Mouse (Mus musculus) heart, postnatal 0 days (tissue): ENCODE results near the gene Qtrt2. TPM values are rescaled to one million over a fixed set of nuclear protein-coding genes. Genes with fewer than 3 reads are reported as not detected.

ENCODE experiments used
- ATAC-seq: fragments of 200-750 bp; cut with Nextera tagmentation; 2 replicates; pipeline ENCODE4 v1.8.0; 2017; ENCODE audit warnings: low read depth, moderate number of reproducible peaks, moderate library complexity; ENCODE audit not compliant: insufficient read depth
- DNase-seq: peaks from one replicate; pipeline ENCODE4 v3.0.0-alpha.2; 2016; ENCODE audit warnings: low spot score
- H3K27ac ChIP-seq: fragments of 300-500 bp; sonication (generic); 2 replicates; pipeline ENCODE4 v1.5.1; 2014; ENCODE audit warnings: low read depth, mild to moderate bottlenecking
- H3K27me3 ChIP-seq: fragments of 300-500 bp; sonication (generic); 2 replicates; pipeline ENCODE4 v1.6.1; 2014; ENCODE audit warnings: low read length, mixed read lengths; ENCODE audit not compliant: control insufficient read depth, insufficient read depth
- H3K36me3 ChIP-seq: fragments of 300-500 bp; sonication (generic); replicated peaks from 2 replicates; pipeline ENCODE4 v1.6.1; 2014; ENCODE audit warnings: low read length, mixed read lengths; ENCODE audit not compliant: control insufficient read depth, insufficient read depth
- H3K4me1 ChIP-seq: fragments of 300-500 bp; sonication (generic); 2 replicates; pipeline ENCODE4 v1.6.1; 2014; ENCODE audit warnings: antibody characterized with exemption; ENCODE audit not compliant: control insufficient read depth, insufficient read depth
- H3K4me2 ChIP-seq: fragments of 300-500 bp; sonication (generic); 2 replicates; pipeline ENCODE4 v1.6.1; 2014; ENCODE audit warnings: low read depth, mild to moderate bottlenecking, low read length, moderate library complexity
- H3K4me3 ChIP-seq: fragments of 300-500 bp; sonication (generic); 2 replicates; pipeline ENCODE4 v1.5.1; 2014; ENCODE audit warnings: low read depth, low read length
- H3K9ac ChIP-seq: fragments of 300-500 bp; sonication (generic); replicated peaks from 2 replicates; pipeline ENCODE4 v1.6.1; 2014; ENCODE audit warnings: low read depth, low read length, mixed read lengths
- H3K9me3 ChIP-seq: fragments of 300-500 bp; sonication (generic); replicated peaks from 2 replicates; pipeline ENCODE4 v1.6.1; 2016; ENCODE audit warnings: low read length; ENCODE audit not compliant: control insufficient read depth
- CTCF ChIP-seq: IDR thresholded peaks from 2 replicates; pipeline ENCODE4 v1.5.1; 2016; ENCODE audit warnings: antibody characterized with exemption, control low read depth, low read depth
- EP300 ChIP-seq: IDR thresholded peaks from 2 replicates; pipeline ENCODE4 v1.6.1; 2016; ENCODE audit warnings: antibody characterized with exemption, low read depth
- WGBS: fragments of 180-500 bp; shearing (Covaris S2); extraction: QIAGEN DNeasy Blood & Tissue Kit; methylation state at CpG from one replicate; pipeline ENCODE4 v1.1.7; 2014; 5-methylcytosine and 5-hydroxymethylcytosine counted together
- polyA plus RNA-seq: library from polyadenylated mRNA; unstranded; fragments of >200 nt; fragmentation: Nextera tagmentation; extraction: Ambion mirVana; gene quantifications from 2 replicates; pipeline ENCODE4 v1.2.1, GENCODE M21; 2015
- total RNA-seq: library from RNA; depleted of rRNA; stranded (reverse); fragments of >200 nt; gene quantifications from 2 replicates; pipeline ENCODE4 v1.2.3, GENCODE M21; 2014; ENCODE audit warnings: low replicate concordance; rRNA removed

Gene Qtrt2
- total and polyA plus RNA-seq, 2 experiments from 2014 or later: 9.5 to 30.0 TPM

GRCm38 (mm10) chr16:43816321-43816720 lies 110.3 kb downstream of the Qtrt2 start:
- no peak for ATAC-seq
- H3K4me2 ChIP-seq: no peak overlapping the region
- no peaks in the 10 kb centered on the region for H3K9me3 ChIP-seq
- no peaks in the 10 kb centered on the region for H3K4me1 ChIP-seq
- no peak overlapping the region for H3K27ac ChIP-seq
- no peaks in the 10 kb centered on the region for H3K36me3 ChIP-seq
- no peak for TF ChIP-seq CTCF
- TF ChIP-seq EP300: no peak
- H3K27me3 ChIP-seq: no peaks in the 10 kb centered on the region
- H3K9ac ChIP-seq: no peak overlapping the region
- no peak overlapping the region for H3K4me3 ChIP-seq
- DNase-seq: no peak
- 84% methylated on average over 4 of the region's 5 CpGs for WGBS

GRCm38 (mm10) chr16:43814644-43815043 lies 112.0 kb downstream of the Qtrt2 start:
- TF ChIP-seq EP300 (no peak), CTCF (no peak)
- Histone ChIP-seq H3K4me2 (no peak overlapping the region), H3K36me3 (no peaks in the 10 kb centered on the region), H3K4me3 (no peak overlapping the region), H3K27ac (no peak overlapping the region), H3K4me1 (no peaks in the 10 kb centered on the region), H3K9me3 (no peaks in the 10 kb centered on the region), H3K9ac (no peak overlapping the region), H3K27me3 (no peaks in the 10 kb centered on the region)
- DNase-seq: no peak
- ATAC-seq: no peak
- 57% methylated on average over 4 of the region's 4 CpGs for WGBS

Other genes with a start within 250 kb of the Qtrt2 start
- 0.46 TPM in 1 of 2 replicates, not detected in the other for gene Drd3, start 172.8 kb downstream of the Qtrt2 start, total RNA-seq
- not detected in 2 replicates for gene Drd3, start 172.8 kb downstream of the Qtrt2 start, polyA plus RNA-seq
- 0.04 TPM in 1 of 2 replicates, not detected in the other for gene Ccdc191, start 37.0 kb downstream of the Qtrt2 start, total RNA-seq
- 5.8 and 7.8 TPM in 2 replicates for gene Ccdc191, start 37.0 kb downstream of the Qtrt2 start, polyA plus RNA-seq
- gene Zdhhc23, start 53.0 kb upstream of the Qtrt2 start, total RNA-seq: 0.46 and 0.58 TPM in 2 replicates
- gene Zdhhc23, start 53.0 kb upstream of the Qtrt2 start, polyA plus RNA-seq: 0.59 and 0.72 TPM in 2 replicates
- gene Gramd1c, start 136.5 kb upstream of the Qtrt2 start, total RNA-seq: 1.0 TPM in 2 replicates
- 2.0 and 2.7 TPM in 2 replicates for gene Gramd1c, start 136.5 kb upstream of the Qtrt2 start, polyA plus RNA-seq
- 39.2 and 39.4 TPM in 2 replicates for gene Atp6v1a, start 212.9 kb upstream of the Qtrt2 start, total RNA-seq
- 22.3 TPM in 2 replicates for gene Atp6v1a, start 212.9 kb upstream of the Qtrt2 start, polyA plus RNA-seq
- gene Naa50, start 213.0 kb upstream of the Qtrt2 start, total RNA-seq: 8.5 and 19.9 TPM in 2 replicates
- 50.1 and 57.6 TPM in 2 replicates for gene Naa50, start 213.0 kb upstream of the Qtrt2 start, polyA plus RNA-seq
- 9.6 and 9.9 TPM in 2 replicates for gene Usf3, start 246.4 kb upstream of the Qtrt2 start, total RNA-seq
- gene Usf3, start 246.4 kb upstream of the Qtrt2 start, polyA plus RNA-seq: 1.1 and 1.4 TPM in 2 replicates